Mouse (Mus musculus) adrenal gland, postnatal 4 days (tissue): ENCODE results near the gene Hoxa10. TPM values are rescaled to one million over a fixed set of nuclear protein-coding genes. Genes with fewer than 3 reads are reported as not detected.

ENCODE experiments used
- DNase-seq, 2 experiments: peaks; one replicate each; pipeline ENCODE4 v3.0.0; 2021 to 2022; ENCODE audit warnings: low spot score in 2 of 2, mixed read lengths in 2 of 2
- total RNA-seq, 2 experiments: library from RNA; stranded (reverse); gene quantifications; 2 replicates each; pipeline ENCODE4 v1.2.3; 2021

Gene Hoxa10
- total RNA-seq, 2 experiments from 2014 or later: 0.87 to 11.1 TPM

- DNase-seq: no peak
Observed at GRCm38 (mm10) chr6:52264106-52264790, 23.6 kb upstream of the Hoxa10 start.

GRCm38 (mm10) chr6:52263321-52263585 lies 22.6 kb upstream of the Hoxa10 start:
- no peak for DNase-seq

- DNase-seq: no peak
Observed at GRCm38 (mm10) chr6:52262463-52263320, 22.0 kb upstream of the Hoxa10 start.

DNA sequence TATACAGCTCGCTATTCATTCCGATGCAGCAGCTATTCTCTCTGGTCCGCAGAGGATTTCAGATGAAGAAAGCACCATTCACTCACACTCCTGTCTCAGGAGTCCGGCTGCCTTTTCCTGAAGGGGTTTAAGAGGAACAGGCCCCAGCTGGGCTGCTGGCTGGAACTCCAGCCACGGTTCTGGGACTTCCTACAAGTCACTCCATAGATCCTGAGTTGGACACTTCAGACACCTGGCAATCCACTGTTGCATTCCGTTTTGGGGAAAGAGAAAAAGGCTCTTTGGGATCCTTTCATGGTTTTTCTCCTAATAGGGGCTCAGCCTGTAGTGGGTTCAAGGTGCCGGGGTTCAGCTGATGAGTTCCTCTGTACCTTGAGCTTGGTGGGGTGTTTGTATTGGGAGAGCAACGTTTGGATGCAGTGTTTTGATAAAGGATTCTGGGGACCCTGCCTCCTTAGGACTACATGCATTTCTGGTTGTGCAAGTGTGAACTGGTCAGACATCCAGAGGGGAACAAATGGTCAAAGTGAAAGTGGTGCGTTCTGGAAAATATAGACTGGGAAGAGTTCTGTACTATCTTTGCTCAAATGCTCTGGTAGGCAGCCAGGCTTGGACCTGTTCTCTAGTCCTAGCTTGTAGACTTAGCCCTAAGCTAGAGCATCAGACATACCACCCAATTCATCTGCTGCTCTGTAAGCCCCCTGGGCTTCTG lies 21.3 kb upstream of the Hoxa10 start:
- no peak for DNase-seq

DNA sequence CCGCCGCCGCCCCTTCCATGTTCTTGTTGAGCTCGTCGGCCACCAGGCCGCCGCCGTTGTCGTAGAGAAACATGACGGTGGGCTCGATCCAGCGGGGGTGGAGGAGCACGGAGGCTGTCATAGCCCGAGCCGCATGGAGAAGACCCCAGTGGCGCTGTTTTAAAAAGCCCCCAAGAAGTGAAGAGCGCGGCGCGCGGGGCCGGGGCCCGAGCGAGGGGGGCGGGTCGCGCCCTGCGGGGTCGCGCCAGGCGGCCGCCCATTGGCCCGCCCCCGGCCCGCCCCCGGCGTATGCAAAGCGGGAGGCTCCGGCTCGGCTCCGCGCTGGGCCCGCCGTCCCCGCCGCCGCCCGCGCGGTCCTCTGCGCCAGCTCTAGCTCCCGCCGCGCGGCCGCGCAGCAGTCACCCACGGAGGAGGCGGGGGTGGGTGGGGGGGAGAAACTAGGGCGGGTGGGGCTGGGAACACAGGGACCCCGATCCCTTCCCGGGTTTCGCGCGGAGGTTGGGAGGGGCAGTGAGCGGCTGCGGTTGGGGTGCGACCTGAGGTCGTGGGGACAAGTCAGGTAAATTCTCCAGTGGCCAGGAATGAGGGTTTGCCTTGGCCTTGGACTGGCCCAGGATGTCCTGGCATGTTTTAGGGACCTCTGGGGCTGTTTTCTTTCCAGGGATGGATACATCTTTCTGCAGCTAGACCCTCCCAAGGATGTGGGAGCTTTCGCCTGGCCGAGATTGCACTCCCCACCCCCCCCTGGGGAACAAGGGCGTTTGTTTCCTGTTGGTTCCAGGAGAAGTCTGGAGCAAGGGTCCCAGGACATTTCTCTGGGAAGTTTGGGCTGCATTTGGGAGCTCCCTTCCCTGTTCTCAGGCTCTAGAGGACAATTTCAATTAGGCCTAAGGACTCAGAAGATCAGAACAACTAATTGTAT lies 20.3 kb upstream of the Hoxa10 start, which contains the start of gene Hoxa13:
Gene Hoxa13 (minus strand): TSS at position 227 of the 922 bp plus-strand sequence.
- no peak for DNase-seq

- DNase-seq: no peak
Observed at GRCm38 (mm10) chr6:52259811-52260261, 19.2 kb upstream of the Hoxa10 start.

GRCm38 (mm10) chr6:52259081-52259790 lies 18.6 kb upstream of the Hoxa10 start:
- DNase-seq: no peak

- DNase-seq: no peak
Observed at GRCm38 (mm10) chr6:52256956-52257355, 16.3 kb upstream of the Hoxa10 start.

DNA sequence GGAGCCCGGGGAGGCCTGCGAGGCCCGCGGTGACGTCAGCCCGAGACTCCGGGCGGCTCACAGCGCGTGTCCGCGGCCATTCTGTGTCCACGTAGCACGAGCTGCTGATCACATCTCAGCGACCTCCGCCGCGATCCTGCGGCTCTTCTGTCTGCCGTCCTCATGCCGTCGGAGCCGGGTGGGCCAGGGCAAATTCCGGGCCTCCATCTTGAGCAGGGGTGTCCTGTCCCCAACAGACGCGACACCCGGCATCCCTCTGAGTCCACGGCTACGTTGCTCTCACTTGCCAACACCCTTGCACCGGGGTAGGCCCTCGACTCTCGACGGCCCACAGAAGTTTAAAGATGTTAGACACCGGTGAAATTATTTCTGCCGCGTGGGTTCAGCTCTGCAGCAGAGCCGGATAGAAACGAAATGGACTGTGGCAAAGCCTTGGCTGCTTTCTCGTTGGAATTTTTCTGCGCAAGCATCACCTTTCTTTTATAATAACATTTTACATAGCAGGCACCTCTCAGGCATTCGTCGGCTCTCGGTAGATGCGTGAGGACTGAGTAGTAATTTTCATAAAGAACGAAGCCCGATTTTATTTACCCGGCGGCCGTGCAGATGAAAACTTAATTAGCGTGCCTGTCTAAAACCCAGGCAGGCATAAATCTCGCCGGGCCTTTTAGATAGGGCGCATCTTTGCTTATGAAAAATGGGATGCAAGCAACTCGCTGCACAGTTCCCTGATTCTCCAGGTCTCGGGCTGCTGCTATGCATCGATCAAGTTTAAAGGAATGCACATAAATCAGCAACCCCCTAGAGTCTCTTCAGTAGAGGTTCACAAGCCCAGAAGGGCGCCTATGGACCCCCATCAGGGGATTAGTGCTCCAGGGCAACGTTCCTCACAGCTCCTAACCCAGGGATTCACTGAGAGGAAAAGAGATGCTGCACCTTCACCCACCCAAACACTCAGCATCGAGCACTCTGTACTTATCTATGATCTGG lies 13.2 kb upstream of the Hoxa10 start:
- no peak for DNase-seq

DNA sequence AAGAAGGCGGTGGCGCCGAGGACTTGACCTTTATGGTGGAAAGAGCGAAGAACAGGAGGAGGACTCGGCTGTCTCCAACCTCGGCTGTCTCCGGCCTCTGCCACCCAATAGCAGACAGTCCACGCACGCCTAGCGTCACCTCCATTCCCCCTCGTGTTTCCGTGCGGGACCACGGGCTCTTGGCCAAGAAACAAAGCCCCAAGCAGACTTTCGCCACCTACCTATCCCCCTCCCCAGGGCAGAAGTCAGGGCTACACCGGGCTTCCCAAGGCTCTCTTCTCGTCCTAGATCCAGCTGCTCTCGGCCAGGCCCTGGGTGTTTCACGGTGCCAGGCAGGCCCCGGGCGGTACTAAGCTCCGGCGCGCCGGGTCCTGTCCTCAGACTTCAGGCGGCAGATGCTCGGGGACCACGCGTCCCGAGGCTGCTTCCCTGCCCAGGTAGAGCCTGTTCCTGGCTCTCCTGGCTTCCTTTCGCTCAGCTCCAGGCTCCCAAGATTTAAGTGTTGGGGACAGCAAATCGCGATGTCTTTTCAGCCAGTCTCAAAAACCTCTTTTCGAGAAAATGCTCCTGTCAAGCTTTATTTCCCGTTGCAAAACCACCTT lies 12.2 kb upstream of the Hoxa10 start:
- no peak for DNase-seq

- DNase-seq: no peak
Observed at GRCm38 (mm10) chr6:52252016-52252774, 11.5 kb upstream of the Hoxa10 start.

DNA sequence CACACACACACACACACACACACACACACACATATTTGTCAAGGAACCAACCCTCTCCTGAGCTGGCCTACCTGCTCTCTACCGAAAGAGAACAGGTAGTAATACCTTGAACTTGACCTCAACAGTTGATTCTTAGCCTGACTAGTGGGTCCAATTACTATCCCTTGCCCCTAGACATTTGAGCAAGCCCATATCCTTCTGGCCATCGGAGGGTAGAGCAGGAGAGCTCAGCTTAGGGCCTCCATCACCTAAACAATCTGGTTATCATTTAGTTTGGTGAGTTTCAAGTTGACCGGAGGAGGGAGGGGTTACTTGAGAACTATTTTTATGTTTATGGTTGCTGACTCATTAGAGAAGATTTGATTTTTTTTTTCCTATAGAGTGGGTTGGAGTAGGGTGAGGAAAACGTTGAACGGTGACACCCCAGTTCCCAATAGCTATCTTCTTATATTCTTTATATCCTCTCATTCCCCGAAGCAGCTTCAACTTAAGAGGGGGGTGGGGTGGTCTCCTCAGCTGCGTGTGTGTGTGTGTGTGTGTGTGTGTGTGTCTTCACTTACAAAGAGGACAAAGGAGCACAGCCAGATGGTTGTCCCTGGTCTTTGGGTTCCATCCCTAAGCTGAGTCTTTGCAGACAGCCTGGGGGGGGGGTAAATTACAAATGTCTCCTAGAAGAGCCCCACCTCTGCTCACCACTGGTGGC lies 10.7 kb upstream of the Hoxa10 start:
- DNase-seq: no peak

GRCm38 (mm10) chr6:52249826-52250225 lies 9.2 kb upstream of the Hoxa10 start:
- DNase-seq: no peak

DNA sequence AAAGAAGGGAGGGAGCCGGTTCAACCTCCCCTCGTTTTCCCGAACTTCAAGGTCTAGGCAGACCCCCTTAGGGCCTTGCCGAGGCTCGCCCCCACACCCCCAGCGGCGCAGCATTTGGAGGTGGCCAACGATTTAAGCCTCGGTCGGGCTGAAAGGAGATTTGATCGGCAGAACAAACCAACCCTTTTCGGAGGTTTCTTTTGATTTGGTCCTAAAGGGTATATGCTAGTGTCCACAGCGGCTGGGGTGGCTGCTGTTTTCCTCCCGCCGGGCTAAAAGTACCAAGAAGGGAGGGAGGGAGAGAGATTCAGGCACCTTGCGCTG lies 8.7 kb upstream of the Hoxa10 start:
- DNase-seq: no peak

DNA sequence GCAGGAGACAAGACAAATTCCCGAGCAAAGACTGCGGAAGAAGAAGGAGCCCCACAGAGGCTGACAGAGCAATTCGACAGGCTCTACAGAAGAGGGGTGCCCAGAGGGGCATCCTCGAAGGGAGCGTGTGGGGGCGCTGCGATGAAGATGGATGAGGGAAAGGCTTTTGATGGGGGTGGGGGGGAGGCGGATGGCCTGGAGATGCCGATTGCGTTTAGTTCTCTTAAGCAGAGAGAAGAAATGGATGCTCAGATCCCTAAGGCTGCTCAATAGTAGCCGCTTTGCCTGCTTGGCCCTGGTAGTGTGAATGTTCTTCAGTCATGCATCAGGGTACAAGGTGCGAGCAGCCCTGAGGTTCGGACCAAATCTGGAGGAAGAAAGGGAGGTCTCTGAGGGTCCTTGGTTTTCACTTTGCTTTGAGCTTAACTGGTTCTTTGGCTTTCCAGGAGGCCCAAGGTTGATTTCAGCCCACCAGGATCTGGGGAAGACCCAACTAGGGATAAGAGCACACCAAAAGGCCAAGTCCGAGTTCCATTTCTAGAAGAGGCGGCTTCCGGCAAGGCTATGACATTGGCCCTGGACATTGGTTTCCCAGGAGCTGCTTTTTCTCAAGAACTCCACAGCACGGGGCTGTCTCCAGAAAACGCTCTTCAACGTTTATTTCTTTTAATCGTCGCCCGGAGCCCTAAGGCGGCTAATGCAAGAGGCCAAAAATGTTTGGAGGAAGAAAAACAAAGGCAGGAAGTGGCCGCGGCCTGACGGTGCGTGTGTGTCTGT lies 8.2 kb upstream of the Hoxa10 start:
- DNase-seq: no peak

- no peak for DNase-seq
Observed at GRCm38 (mm10) chr6:52247766-52248637, 7.3 kb upstream of the Hoxa10 start.
